Comparison of ENCODE assay signal across 8 mouse cellular contexts in the genomic region with DNA sequence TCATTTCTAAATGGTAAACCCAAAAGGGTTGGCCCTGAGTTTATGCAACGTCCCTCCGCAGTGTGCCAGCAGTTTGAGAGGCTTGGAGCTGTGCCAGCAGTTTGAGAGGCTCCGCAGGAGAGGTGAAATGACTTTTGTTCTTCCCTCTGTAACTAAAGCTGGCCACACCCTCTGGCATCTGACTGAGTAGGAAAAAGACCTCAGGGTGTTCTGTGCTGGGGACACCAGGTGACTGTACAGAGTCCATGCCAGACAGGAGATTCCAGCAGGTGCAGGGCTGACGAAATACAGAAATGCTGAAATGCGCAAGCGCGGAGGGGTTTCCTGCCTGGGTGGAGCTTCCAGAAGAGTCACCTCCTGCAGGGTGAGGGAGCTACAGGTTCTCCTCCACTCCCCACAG. TPM values are rescaled to one million over a fixed set of nuclear protein-coding genes. Genes with fewer than 3 reads are reported as not detected.
A peak's percentile ranks its signal among the peaks of the same experiment; 100 is the strongest.
DNase-seq lines count a peak whose midpoint lies in the region; ATAC-seq lines count a peak whose summit lies in the region.

No protein-coding gene starts in this region.

- no peaks in the 10 kb centered on the region for H3K36me3 ChIP-seq in forebrain, embryonic 13.5 days (ENCODE audit: poor library complexity, severe bottlenecking)
- no peaks in the 10 kb centered on the region for H3K36me3 ChIP-seq in forebrain, embryonic 15.5 days
- H3K36me3 ChIP-seq in embryonic facial prominence, embryonic 15.5 days = no peaks in the 10 kb centered on the region
- H3K36me3 ChIP-seq in intestine, embryonic 16.5 days (ENCODE audit: control insufficient read depth, insufficient read depth, low read length) = no peaks in the 10 kb centered on the region
- no peaks in the 10 kb centered on the region for H3K36me3 ChIP-seq in lung, embryonic 16.5 days (ENCODE audit: control insufficient read depth, insufficient read depth, low read length)
- no peaks in the 10 kb centered on the region for H3K36me3 ChIP-seq in stomach, embryonic 16.5 days (ENCODE audit: control insufficient read depth, insufficient read depth, low read length)

- ATAC-seq in forebrain, embryonic 13.5 days = no peak
- no peak for ATAC-seq in forebrain, embryonic 15.5 days (replicated peaks)
- ATAC-seq in embryonic facial prominence, embryonic 15.5 days (ENCODE audit: insufficient number of reproducible peaks, low FRiP score, low TSS enrichment, low read depth) = peak; percentile 78; the same call in 1 of the 2 replicates
- ATAC-seq in intestine, embryonic 16.5 days = peak; percentile 99
- peak; percentile 93 for ATAC-seq in lung, embryonic 16.5 days (ENCODE audit: low read depth)
- peak; percentile 87 for ATAC-seq in stomach, embryonic 16.5 days (ENCODE audit: insufficient read depth, low FRiP score)

- peaks cover 10% of the 10 kb centered on the region; the same call in 1 of the 2 replicates for H3K27me3 ChIP-seq in forebrain, embryonic 13.5 days
- no peaks in the 10 kb centered on the region for H3K27me3 ChIP-seq in forebrain, embryonic 15.5 days
- no peaks in the 10 kb centered on the region for H3K27me3 ChIP-seq in embryonic facial prominence, embryonic 15.5 days
- no peaks in the 10 kb centered on the region for H3K27me3 ChIP-seq in intestine, embryonic 16.5 days (replicated peaks; ENCODE audit: control insufficient read depth, insufficient read depth, low read length)
- H3K27me3 ChIP-seq in lung, embryonic 16.5 days (ENCODE audit: control insufficient read depth, insufficient read depth, low read depth, low read length) = no peaks in the 10 kb centered on the region
- H3K27me3 ChIP-seq in stomach, embryonic 16.5 days (ENCODE audit: control insufficient read depth, insufficient read depth, low read length) = no peaks in the 10 kb centered on the region

- peak overlapping the region; percentile 9; the same call in 1 of the 2 replicates for H3K4me2 ChIP-seq in forebrain, embryonic 13.5 days
- no peak overlapping the region for H3K4me2 ChIP-seq in forebrain, embryonic 15.5 days (replicated peaks)
- 0 out of 2 replicates have a peak overlapping the region, but pooled peaks have one; percentile 19 for H3K4me2 ChIP-seq in embryonic facial prominence, embryonic 15.5 days (replicated peaks)
- H3K4me2 ChIP-seq in intestine, embryonic 16.5 days (ENCODE audit: low read depth, low read length) = no peak overlapping the region
- peak overlapping the region; percentile 26; the same call in 1 of the 2 replicates for H3K4me2 ChIP-seq in lung, embryonic 16.5 days (ENCODE audit: low read depth, low read length)
- peak overlapping the region; percentile 29; the same call in 1 of the 2 replicates for H3K4me2 ChIP-seq in stomach, embryonic 16.5 days (ENCODE audit: low read depth, low read length)

- H3K9me3 ChIP-seq in forebrain, embryonic 13.5 days (replicated peaks) = no peaks in the 10 kb centered on the region
- H3K9me3 ChIP-seq in forebrain, embryonic 15.5 days = no peaks in the 10 kb centered on the region
- no peaks in the 10 kb centered on the region for H3K9me3 ChIP-seq in embryonic facial prominence, embryonic 15.5 days (replicated peaks)
- H3K9me3 ChIP-seq in intestine, embryonic 16.5 days (ENCODE audit: control insufficient read depth, low read length) = peaks cover 6% of the 10 kb centered on the region; the same call in 1 of the 2 replicates
- no peaks in the 10 kb centered on the region for H3K9me3 ChIP-seq in lung, embryonic 16.5 days (ENCODE audit: control insufficient read depth, low read length)
- H3K9me3 ChIP-seq in stomach, embryonic 16.5 days (replicated peaks; ENCODE audit: control insufficient read depth, low read length) = no peaks in the 10 kb centered on the region

- peak; percentile 87 for DNase-seq in ZHBTc4 (ENCODE audit: low read depth, low spot score)
- DNase-seq in layer of hippocampus, postnatal 25 days (ENCODE audit: extremely low spot score in 1 of 2, low spot score in 1 of 2) = no peak

- H3K27ac ChIP-seq in forebrain, embryonic 13.5 days = no peak overlapping the region
- H3K27ac ChIP-seq in forebrain, embryonic 15.5 days (replicated peaks) = no peak overlapping the region
- peak overlapping the region; percentile 39; the same call in 1 of the 2 replicates for H3K27ac ChIP-seq in embryonic facial prominence, embryonic 15.5 days (replicated peaks)
- H3K27ac ChIP-seq in intestine, embryonic 16.5 days (ENCODE audit: low read length) = peak overlapping the region; percentile 72
- peak overlapping the region; percentile 87 for H3K27ac ChIP-seq in lung, embryonic 16.5 days (ENCODE audit: low read length)
- peak overlapping the region; percentile 60 for H3K27ac ChIP-seq in stomach, embryonic 16.5 days (ENCODE audit: low read length)

- H3K9ac ChIP-seq in forebrain, embryonic 13.5 days = 0 out of 2 replicates have a peak overlapping the region, but pooled peaks have one; percentile 2
- no peak overlapping the region for H3K9ac ChIP-seq in forebrain, embryonic 15.5 days (replicated peaks)
- no peak overlapping the region for H3K9ac ChIP-seq in embryonic facial prominence, embryonic 15.5 days
- H3K9ac ChIP-seq in intestine, embryonic 16.5 days (ENCODE audit: low read depth, low read length) = no peak overlapping the region
- H3K9ac ChIP-seq in lung, embryonic 16.5 days (ENCODE audit: low read length) = no peak overlapping the region
- 0 out of 2 replicates have a peak overlapping the region, but pooled peaks have one; percentile 3 for H3K9ac ChIP-seq in stomach, embryonic 16.5 days (ENCODE audit: low read length)

- peaks cover 17% of the 10 kb centered on the region for H3K4me1 ChIP-seq in forebrain, embryonic 13.5 days
- peaks cover 8% of the 10 kb centered on the region; the same call in 1 of the 2 replicates for H3K4me1 ChIP-seq in forebrain, embryonic 15.5 days
- peaks cover 27% of the 10 kb centered on the region for H3K4me1 ChIP-seq in embryonic facial prominence, embryonic 15.5 days
- peaks cover 18% of the 10 kb centered on the region for H3K4me1 ChIP-seq in intestine, embryonic 16.5 days (ENCODE audit: control insufficient read depth, insufficient read depth, low read length)
- peaks cover 38% of the 10 kb centered on the region for H3K4me1 ChIP-seq in lung, embryonic 16.5 days (replicated peaks; ENCODE audit: control insufficient read depth, insufficient read depth, low read length)
- H3K4me1 ChIP-seq in stomach, embryonic 16.5 days (ENCODE audit: control insufficient read depth, insufficient read depth, low read length) = peaks cover 22% of the 10 kb centered on the region; the same call in 1 of the 2 replicates

- H3K4me3 ChIP-seq in forebrain, embryonic 13.5 days = no peak overlapping the region
- no peak overlapping the region for H3K4me3 ChIP-seq in forebrain, embryonic 15.5 days
- no peak overlapping the region for H3K4me3 ChIP-seq in embryonic facial prominence, embryonic 15.5 days (replicated peaks)
- H3K4me3 ChIP-seq in intestine, embryonic 16.5 days (ENCODE audit: low read length) = no peak overlapping the region
- H3K4me3 ChIP-seq in lung, embryonic 16.5 days (ENCODE audit: low read length) = no peak overlapping the region
- H3K4me3 ChIP-seq in stomach, embryonic 16.5 days (replicated peaks; ENCODE audit: low read length) = 0 out of 2 replicates have a peak overlapping the region, but pooled peaks have one; percentile 1

- WGBS in forebrain, embryonic 13.5 days = 37% methylated on average over 7 of the region's 7 CpGs
- WGBS in forebrain, embryonic 15.5 days = 33% methylated on average over 7 of the region's 7 CpGs
- 11% methylated on average over 7 of the region's 7 CpGs for WGBS in embryonic facial prominence, embryonic 15.5 days
- WGBS in intestine, embryonic 16.5 days = 7% methylated on average over 7 of the region's 7 CpGs
- WGBS in lung, embryonic 16.5 days = 16% methylated on average over 7 of the region's 7 CpGs
- 21% methylated on average over 7 of the region's 7 CpGs for WGBS in stomach, embryonic 16.5 days

RNA-seq across cellular contexts. Expression of gene Psen2, which starts 16.4 kb away (rescaled TPM):
- polyA plus RNA-seq in forebrain, embryonic 13.5 days (2015; fragmentation: Nextera tagmentation; extraction: Ambion mirVana) = 7.3 and 9.7 TPM in 2 replicates
- 9.9 and 13.8 TPM in 2 replicates for polyA plus RNA-seq in forebrain, embryonic 15.5 days (2015; fragmentation: Nextera tagmentation; extraction: Ambion mirVana)
- polyA plus RNA-seq in embryonic facial prominence, embryonic 15.5 days (2015; fragmentation: Nextera tagmentation; extraction: Ambion mirVana) = 22.3 and 24.6 TPM in 2 replicates
- polyA plus RNA-seq in intestine, embryonic 16.5 days (2015; fragmentation: Nextera tagmentation; extraction: Ambion mirVana) = 22.6 and 25.2 TPM in 2 replicates
- 13.2 and 14.6 TPM in 2 replicates for polyA plus RNA-seq in lung, embryonic 16.5 days (2015; fragmentation: Nextera tagmentation; extraction: Ambion mirVana)
- 17.4 and 20.7 TPM in 2 replicates for polyA plus RNA-seq in stomach, embryonic 16.5 days (2015; fragmentation: Nextera tagmentation; extraction: Ambion mirVana)
- 10 to 100 TPM; 19.5 to 25.4 TPM for total RNA-seq in layer of hippocampus, postnatal 25 days (2021)

RNA-seq across cellular contexts. Expression of gene Itpkb, which starts 50.6 kb away (rescaled TPM):
- polyA plus RNA-seq in forebrain, embryonic 13.5 days (2015; fragmentation: Nextera tagmentation; extraction: Ambion mirVana) = 2.3 and 2.5 TPM in 2 replicates
- 2.3 and 2.4 TPM in 2 replicates for polyA plus RNA-seq in forebrain, embryonic 15.5 days (2015; fragmentation: Nextera tagmentation; extraction: Ambion mirVana)
- 12.3 and 13.5 TPM in 2 replicates for polyA plus RNA-seq in embryonic facial prominence, embryonic 15.5 days (2015; fragmentation: Nextera tagmentation; extraction: Ambion mirVana)
- 5.1 TPM in 2 replicates for polyA plus RNA-seq in intestine, embryonic 16.5 days (2015; fragmentation: Nextera tagmentation; extraction: Ambion mirVana)
- polyA plus RNA-seq in lung, embryonic 16.5 days (2015; fragmentation: Nextera tagmentation; extraction: Ambion mirVana) = 9.4 and 10.6 TPM in 2 replicates
- 6.0 and 7.2 TPM in 2 replicates for polyA plus RNA-seq in stomach, embryonic 16.5 days (2015; fragmentation: Nextera tagmentation; extraction: Ambion mirVana)
- total RNA-seq in layer of hippocampus, postnatal 25 days (2021) = 10 to 100 TPM; 24.4 to 26.5 TPM

Comparison
In these comparisons a context has a peak if more than half of its experiments do, and no peak if none do; other contexts are left out.
1. H3K4me2 ChIP-seq: peak in forebrain, embryonic 13.5 days (single experiment), embryonic facial prominence, embryonic 15.5 days (single experiment), lung, embryonic 16.5 days (single experiment) and stomach, embryonic 16.5 days (single experiment); none in forebrain, embryonic 15.5 days (single experiment) and intestine, embryonic 16.5 days (single experiment).
2. H3K9ac ChIP-seq: peak in forebrain, embryonic 13.5 days (single experiment) and stomach, embryonic 16.5 days (single experiment); none in forebrain, embryonic 15.5 days (single experiment), embryonic facial prominence, embryonic 15.5 days (single experiment), intestine, embryonic 16.5 days (single experiment) and lung, embryonic 16.5 days (single experiment).
3. ATAC-seq: peak in embryonic facial prominence, embryonic 15.5 days (single experiment), intestine, embryonic 16.5 days (single experiment), lung, embryonic 16.5 days (single experiment) and stomach, embryonic 16.5 days (single experiment); none in forebrain, embryonic 13.5 days (single experiment) and forebrain, embryonic 15.5 days (single experiment).
4. H3K27ac ChIP-seq: peak in embryonic facial prominence, embryonic 15.5 days (single experiment), intestine, embryonic 16.5 days (single experiment), lung, embryonic 16.5 days (single experiment) and stomach, embryonic 16.5 days (single experiment); none in forebrain, embryonic 13.5 days (single experiment) and forebrain, embryonic 15.5 days (single experiment).